Mouse (Mus musculus) gastrocnemius, adult 8-10 months (tissue): ENCODE measurements around the gene Fermt3. TPM values are rescaled to one million over a fixed set of nuclear protein-coding genes. Genes with fewer than 3 reads are reported as not detected.
"Not testable (repeated sequence)": the region's sequence is repeated elsewhere in the genome, so short reads cannot be mapped to it uniquely, and the experiment has no call there.

Experiments used
- DNase-seq, 2 experiments: peaks; one replicate each; pipeline ENCODE4 v3.0.0; 2022; ENCODE audit warnings: low spot score in 2 of 2
- total RNA-seq, 4 experiments: library from RNA; stranded (reverse); gene quantifications; 2 replicates each; pipeline ENCODE4 v1.2.4; 2022

The Fermt3 gene
- total RNA-seq = under 1 TPM; 0.41 to 0.94 (median 0.60) TPM

GRCm38 (mm10) chr19:7019191-7019590 is at the start of gene Fermt3:
Gene Fermt3, minus strand, starts transcription at chr19:7019469.
- no peak for DNase-seq

GRCm38 (mm10) chr19:7068136-7068535 is 48.9 kb upstream of the Fermt3 start:
- peak; percentile 65 to 66 for DNase-seq

- no peak for DNase-seq
These were observed 48.2 kb upstream of the Fermt3 start for GRCm38 (mm10) chr19:7067344-7068050.

GRCm38 (mm10) chr19:7066828-7067342 is 47.6 kb upstream of the Fermt3 start:
- no peak for DNase-seq

GRCm38 (mm10) chr19:7066034-7066827 is 47.0 kb upstream of the Fermt3 start:
- DNase-seq = peak in 1 of 2 experiments; percentile 34

- peak; percentile 60 to 64 for DNase-seq
These were observed 45.3 kb upstream of the Fermt3 start for GRCm38 (mm10) chr19:7064571-7064970.

GRCm38 (mm10) chr19:7062916-7063315 is 43.6 kb upstream of the Fermt3 start:
- peak in 1 of 2 experiments; percentile 55 for DNase-seq

- DNase-seq = no peak
These were observed 42.8 kb upstream of the Fermt3 start for GRCm38 (mm10) chr19:7062110-7062509.

- DNase-seq = no peak
These were observed 39.3 kb upstream of the Fermt3 start for GRCm38 (mm10) chr19:7058541-7058940.

GRCm38 (mm10) chr19:7057722-7058207 is 38.5 kb upstream of the Fermt3 start:
- peak; percentile 79 to 89 for DNase-seq

- no peak for DNase-seq
These were observed 38.0 kb upstream of the Fermt3 start for GRCm38 (mm10) chr19:7057126-7057721.

- DNase-seq = peak; percentile 84 to 93
These were observed 37.2 kb upstream of the Fermt3 start, which contains the start of gene Macrod1 for GRCm38 (mm10) chr19:7056248-7057087. Gene Macrod1, plus strand, starts transcription at chr19:7056810.

GRCm38 (mm10) chr19:7055173-7055572 is 35.9 kb upstream of the Fermt3 start:
- DNase-seq = peak in 1 of 2 experiments; percentile 44

- peak in 1 of 2 experiments; percentile 40 for DNase-seq
These were observed 35.5 kb upstream of the Fermt3 start for GRCm38 (mm10) chr19:7054772-7055171.

GRCm38 (mm10) chr19:7053382-7053781 is 34.1 kb upstream of the Fermt3 start:
- DNase-seq = not testable (repeated sequence)

- no peak for DNase-seq
These were observed 25.4 kb upstream of the Fermt3 start for GRCm38 (mm10) chr19:7044706-7045105.

- DNase-seq = no peak
These were observed 25.0 kb upstream of the Fermt3 start for GRCm38 (mm10) chr19:7044279-7044678.

GRCm38 (mm10) chr19:7041171-7041570 is 21.9 kb upstream of the Fermt3 start:
- DNase-seq = no peak

GRCm38 (mm10) chr19:7040637-7041130 is 21.4 kb upstream of the Fermt3 start:
- no peak for DNase-seq

GRCm38 (mm10) chr19:7039841-7040636 is 20.8 kb upstream of the Fermt3 start, which contains the start of gene Stip1:
Gene Stip1, minus strand, starts transcription at chr19:7039967.
- DNase-seq = peak; percentile 98 to 99
